ENCODE assay signal across 7 mouse cellular contexts in genomic region chr1:135615715-135616641, GRCm38 (mm10). TPM values are rescaled to one million over a fixed set of nuclear protein-coding genes. Genes with fewer than 3 reads are reported as not detected.
A peak's percentile ranks its signal among the peaks of the same experiment; 100 is the strongest.
DNase-seq lines count a peak whose midpoint lies in the region; ATAC-seq and TF ChIP-seq lines count a peak whose summit lies in the region.

No protein-coding gene starts in this region.

- peak; percentile 77 for DNase-seq in adrenal gland, adult 2 months
- peak; percentile 93 to 95 for DNase-seq in cerebellum, postnatal 10 days
- peak; percentile 84 for DNase-seq in gastrocnemius, adult 2 months
- DNase-seq in left cerebral cortex, postnatal 36 days (ENCODE audit: low spot score in 2 of 2) = peak; percentile 51 to 65
- DNase-seq in skeletal muscle tissue, adult 2 months (ENCODE audit: low read depth, low spot score) = peak; percentile 47

- no peaks in the 10 kb centered on the region for H3K36me3 ChIP-seq in hindbrain, embryonic 13.5 days
- H3K36me3 ChIP-seq in midbrain, embryonic 12.5 days = no peaks in the 10 kb centered on the region

- no peak for TF ChIP-seq CTCF in gastrocnemius, adult 2 months (IDR thresholded peaks at IDR 0.05)

- no peaks in the 10 kb centered on the region for H3K9me3 ChIP-seq in hindbrain, embryonic 13.5 days
- H3K9me3 ChIP-seq in midbrain, embryonic 12.5 days = no peaks in the 10 kb centered on the region

- intact Hi-C loops in gastrocnemius, adult 2 months (cut with DNase I) = no loop called here
- intact Hi-C loops in left cerebral cortex, postnatal 36 days (cut with DNase I) = no loop called here

- ATAC-seq in hindbrain, embryonic 13.5 days (ENCODE audit: low FRiP score) = peak; percentile 75
- peak; percentile 77 for ATAC-seq in midbrain, embryonic 12.5 days (ENCODE audit: low FRiP score, low read depth)

- peaks cover 31% of the 10 kb centered on the region for H3K4me1 ChIP-seq in hindbrain, embryonic 13.5 days (replicated peaks)
- H3K4me1 ChIP-seq in midbrain, embryonic 12.5 days = peaks cover 13% of the 10 kb centered on the region

- no peak overlapping the region for H3K4me3 ChIP-seq in gastrocnemius, adult 2 months
- H3K4me3 ChIP-seq in hindbrain, embryonic 13.5 days = no peak overlapping the region
- no peak overlapping the region for H3K4me3 ChIP-seq in midbrain, embryonic 12.5 days

- 16% methylated on average over 20 of the region's 20 CpGs for WGBS in hindbrain, embryonic 13.5 days
- 17% methylated on average over 20 of the region's 20 CpGs for WGBS in midbrain, embryonic 12.5 days

- H3K27me3 ChIP-seq in hindbrain, embryonic 13.5 days = no peaks in the 10 kb centered on the region
- H3K27me3 ChIP-seq in midbrain, embryonic 12.5 days = peaks cover 7% of the 10 kb centered on the region

- no peak overlapping the region for H3K4me2 ChIP-seq in hindbrain, embryonic 13.5 days
- peak overlapping the region; percentile 17 for H3K4me2 ChIP-seq in midbrain, embryonic 12.5 days (replicated peaks)

- no peak overlapping the region for H3K27ac ChIP-seq in gastrocnemius, adult 2 months
- peak overlapping the region; percentile 46 for H3K27ac ChIP-seq in hindbrain, embryonic 13.5 days
- H3K27ac ChIP-seq in midbrain, embryonic 12.5 days (replicated peaks) = 0 out of 2 replicates have a peak overlapping the region, but pooled peaks have one; percentile 1

- no peak overlapping the region for H3K9ac ChIP-seq in hindbrain, embryonic 13.5 days
- H3K9ac ChIP-seq in midbrain, embryonic 12.5 days (replicated peaks) = no peak overlapping the region

RNA-seq across cellular contexts. Expression of gene Nav1, which starts 8.9 kb away (rescaled TPM):
- total RNA-seq in adrenal gland, adult 2 months (2021) = 10 to 100 TPM; 13.0 to 17.2 TPM
- 6.1 and 7.2 TPM in 2 replicates for polyA plus RNA-seq in adrenal gland, adult 2 months (2012; rRNA removed)
- 10 to 100 TPM in 1 of 2 experiments, 1 to 10 TPM in 1; 9.7 to 11.5 TPM for total RNA-seq in gastrocnemius, adult 2 months (2021)
- 42.3 and 42.6 TPM in 2 replicates for polyA plus RNA-seq in hindbrain, embryonic 13.5 days (2015; fragmentation: Nextera tagmentation; extraction: Ambion mirVana)
- 10 to 100 TPM; 48.9 to 69.6 TPM for total RNA-seq in left cerebral cortex, postnatal 36 days (2021)
- polyA plus RNA-seq in midbrain, embryonic 12.5 days (2016; fragmentation: Nextera tagmentation; extraction: Ambion mirVana) = 25.1 and 25.6 TPM in 2 replicates
